Mouse (Mus musculus) cerebellum, adult 11 months (tissue): ENCODE measurements around the gene Ddah2.

Experiments
- DNase-seq: peaks from one replicate; pipeline ENCODE4 v3.0.0; 2022

Gene Ddah2

GRCm38 (mm10) chr17:35058911-35059892 is at the start of gene Ddah2:
Gene Ddah2, plus strand, starts transcription at chr17:35059035.
- DNase-seq = peak; percentile 83

GRCm38 (mm10) chr17:35009586-35009985 is 49.2 kb upstream of the Ddah2 start:
- DNase-seq = peak; percentile 72

GRCm38 (mm10) chr17:35011440-35011839 is 47.4 kb upstream of the Ddah2 start:
- DNase-seq = no peak

- peak; percentile 21 for DNase-seq
Observed at GRCm38 (mm10) chr17:35012430-35012829, 46.4 kb upstream of the Ddah2 start.

GRCm38 (mm10) chr17:35013221-35013620 is 45.6 kb upstream of the Ddah2 start:
- DNase-seq = no peak

- no peak for DNase-seq
Observed at GRCm38 (mm10) chr17:35015296-35015695, 43.5 kb upstream of the Ddah2 start.

GRCm38 (mm10) chr17:35016376-35016775 is 42.5 kb upstream of the Ddah2 start, which contains the start of gene Vwa7:
Gene Vwa7, plus strand, starts transcription at chr17:35016579.
- DNase-seq = peak; percentile 80

- peak; percentile 32 for DNase-seq
Observed at GRCm38 (mm10) chr17:35016791-35017705, 41.8 kb upstream of the Ddah2 start.

- DNase-seq = peak; percentile 22
Observed at GRCm38 (mm10) chr17:35017706-35018030, 41.2 kb upstream of the Ddah2 start.

GRCm38 (mm10) chr17:35018171-35018570 is 40.7 kb upstream of the Ddah2 start:
- no peak for DNase-seq

GRCm38 (mm10) chr17:35019894-35020293 is 38.9 kb upstream of the Ddah2 start:
- DNase-seq = no peak

GRCm38 (mm10) chr17:35020551-35020950 is 38.3 kb upstream of the Ddah2 start:
- no peak for DNase-seq

- DNase-seq = peak; percentile 86
Observed at GRCm38 (mm10) chr17:35021163-35021808, 37.5 kb upstream of the Ddah2 start.

GRCm38 (mm10) chr17:35021842-35022477 is 36.9 kb upstream of the Ddah2 start:
- DNase-seq = no peak

- no peak for DNase-seq
Observed at GRCm38 (mm10) chr17:35022541-35023060, 36.2 kb upstream of the Ddah2 start.

- no peak for DNase-seq
Observed at GRCm38 (mm10) chr17:35023221-35023620, 35.6 kb upstream of the Ddah2 start.

- no peak for DNase-seq
Observed at GRCm38 (mm10) chr17:35023756-35024155, 35.1 kb upstream of the Ddah2 start.

- no peak for DNase-seq
Observed at GRCm38 (mm10) chr17:35024261-35024660, 34.6 kb upstream of the Ddah2 start.

GRCm38 (mm10) chr17:35024691-35025488 is 33.9 kb upstream of the Ddah2 start:
- DNase-seq = no peak

- no peak for DNase-seq
Observed at GRCm38 (mm10) chr17:35026206-35026605, 32.6 kb upstream of the Ddah2 start.
